Mouse (Mus musculus) erythroblast, embryonic 14.5 days (primary cell): ENCODE data around the gene Mrpl34.

Experiments
- GATA1 ChIP-seq: IDR thresholded peaks from 2 replicates; pipeline ENCODE4 v1.6.1; 2012; ENCODE audit warnings: low read length, inconsistent platforms, mixed read lengths
- TAL1 ChIP-seq: IDR thresholded peaks from 3 replicates; pipeline ENCODE4 v1.6.1; 2012; ENCODE audit warnings: low read length, inconsistent platforms, mixed read lengths

GRCm38 (mm10) chr8:71456906-71457305 is 7.9 kb upstream of the Mrpl34 start:
- no peak for TF ChIP-seq GATA1
- TF ChIP-seq TAL1 = no peak
